Mouse (Mus musculus) 3T3-L1 (cell line): ENCODE data around the gene Adra1d.

Source experiments
- DNase-seq: peaks from one replicate; pipeline ENCODE4 v3.0.0-alpha.2; 2015; ENCODE audit warnings: low read depth, low spot score

Adra1d gene

GRCm38 (mm10) chr2:131496125-131496820 is 65.8 kb downstream of the Adra1d start:
- no peak for DNase-seq
